Comparison of ENCODE assay signal across 8 mouse cellular contexts in genomic region chr7:45433835-45434202, GRCm38 (mm10). TPM values are rescaled to one million over a fixed set of nuclear protein-coding genes. Genes with fewer than 3 reads are reported as not detected.
DNase-seq lines count a peak whose midpoint lies in the region; ATAC-seq and TF ChIP-seq lines count a peak whose summit lies in the region.

No protein-coding gene starts in this region.

- H3K4me3 ChIP-seq in heart, embryonic 15.5 days: peak overlapping the region; percentile 80
- H3K4me3 ChIP-seq in bone marrow, adult 2 months (replicated peaks; ENCODE audit: control insufficient read depth, low read depth, low read length): peak overlapping the region; percentile 73
- peak overlapping the region; percentile 91 for H3K4me3 ChIP-seq in hindbrain, embryonic 11.5 days (ENCODE audit: low read depth, low read length)
- H3K4me3 ChIP-seq in midbrain, embryonic 11.5 days (ENCODE audit: low read depth, low read length): peak overlapping the region; percentile 59

- no peaks in the 10 kb centered on the region for H3K9me3 ChIP-seq in heart, embryonic 15.5 days (replicated peaks)
- no peaks in the 10 kb centered on the region for H3K9me3 ChIP-seq in hindbrain, embryonic 11.5 days (ENCODE audit: control insufficient read depth, low read length)
- no peaks in the 10 kb centered on the region for H3K9me3 ChIP-seq in midbrain, embryonic 11.5 days (ENCODE audit: control insufficient read depth, low read length)

- H3K27me3 ChIP-seq in heart, embryonic 15.5 days: no peaks in the 10 kb centered on the region
- no peaks in the 10 kb centered on the region for H3K27me3 ChIP-seq in hindbrain, embryonic 11.5 days (ENCODE audit: control insufficient read depth, insufficient read depth, low read length)
- H3K27me3 ChIP-seq in midbrain, embryonic 11.5 days (ENCODE audit: control insufficient read depth, insufficient read depth, low read length): no peaks in the 10 kb centered on the region

- 0% methylated on average over 7 of the region's 7 CpGs for WGBS in heart, embryonic 15.5 days
- WGBS in bone marrow, adult 2 months: 2% methylated on average over 7 of the region's 7 CpGs
- WGBS in hindbrain, embryonic 11.5 days: 1% methylated on average over 7 of the region's 7 CpGs
- 2% methylated on average over 7 of the region's 7 CpGs for WGBS in midbrain, embryonic 11.5 days

- no peak for TF ChIP-seq CTCF in bone marrow, adult 2 months (IDR thresholded peaks at IDR 0.05; ENCODE audit: control insufficient read depth, insufficient read depth, low read length)

- peaks cover 28% of the 10 kb centered on the region for H3K36me3 ChIP-seq in heart, embryonic 15.5 days
- H3K36me3 ChIP-seq in hindbrain, embryonic 11.5 days (ENCODE audit: control insufficient read depth, insufficient read depth, low read length): peaks cover 6% of the 10 kb centered on the region
- peaks cover 4% of the 10 kb centered on the region; the same call in 1 of the 2 replicates for H3K36me3 ChIP-seq in midbrain, embryonic 11.5 days (ENCODE audit: control insufficient read depth, insufficient read depth, low read length)

- no peak for DNase-seq in heart, adult 8-10 months (ENCODE audit: low spot score)
- DNase-seq in hindbrain, embryonic 11.5 days (ENCODE audit: low spot score): no peak
- DNase-seq in midbrain, embryonic 11.5 days (ENCODE audit: low spot score, missing footprints): no peak
- no peak for DNase-seq in layer of hippocampus, postnatal 36 days
- no peak for DNase-seq in cerebellum, postnatal 36 days
- DNase-seq in cerebellum, adult 11-12 months: no peak

- H3K4me1 ChIP-seq in heart, embryonic 15.5 days (replicated peaks): peaks cover 44% of the 10 kb centered on the region
- peaks cover 8% of the 10 kb centered on the region; the same call in 1 of the 2 replicates for H3K4me1 ChIP-seq in bone marrow, adult 2 months (ENCODE audit: control insufficient read depth, insufficient read depth, low read length)
- peaks cover 15% of the 10 kb centered on the region for H3K4me1 ChIP-seq in hindbrain, embryonic 11.5 days (replicated peaks; ENCODE audit: control insufficient read depth, insufficient read depth, low read length)
- peaks cover 31% of the 10 kb centered on the region for H3K4me1 ChIP-seq in midbrain, embryonic 11.5 days (ENCODE audit: control insufficient read depth, insufficient read depth, low read length)

- peak overlapping the region; percentile 94 for H3K4me2 ChIP-seq in heart, embryonic 15.5 days
- peak overlapping the region; percentile 91 for H3K4me2 ChIP-seq in hindbrain, embryonic 11.5 days (replicated peaks; ENCODE audit: low read depth, low read length)
- peak overlapping the region; percentile 91 for H3K4me2 ChIP-seq in midbrain, embryonic 11.5 days

- TF ChIP-seq POLR2A in bone marrow, adult 2 months (IDR thresholded peaks at IDR 0.05; ENCODE audit: borderline replicate concordance, control insufficient read depth, low read depth, low read length): no peak

- H3K27ac ChIP-seq in heart, embryonic 15.5 days: peak overlapping the region; percentile 91
- H3K27ac ChIP-seq in bone marrow, adult 2 months (ENCODE audit: control insufficient read depth, insufficient read depth, low read depth, low read length, poor library complexity): peak overlapping the region; percentile 45
- H3K27ac ChIP-seq in hindbrain, embryonic 11.5 days (ENCODE audit: low read depth, low read length): no peak overlapping the region
- no peak overlapping the region for H3K27ac ChIP-seq in midbrain, embryonic 11.5 days (ENCODE audit: low read depth, low read length)

- H3K9ac ChIP-seq in heart, embryonic 15.5 days: peak overlapping the region; percentile 81
- peak overlapping the region; percentile 81 for H3K9ac ChIP-seq in hindbrain, embryonic 11.5 days (ENCODE audit: low read depth, low read length)
- H3K9ac ChIP-seq in midbrain, embryonic 11.5 days (ENCODE audit: low read length): peak overlapping the region; percentile 74

- no peak for ATAC-seq in heart, embryonic 15.5 days (replicated peaks; ENCODE audit: insufficient number of reproducible peaks, insufficient read depth, low FRiP score, low read depth)
- ATAC-seq in hindbrain, embryonic 11.5 days (ENCODE audit: low FRiP score): no peak
- ATAC-seq in midbrain, embryonic 11.5 days (ENCODE audit: low FRiP score): no peak

RNA-seq across cellular contexts. Expression of gene Gys1, which starts 0.8 kb away (rescaled TPM):
- polyA plus RNA-seq in heart, embryonic 15.5 days (2015; fragmentation: Nextera tagmentation; extraction: Ambion mirVana): 111 and 113 TPM in 2 replicates
- 100 to 1,000 TPM; 106 to 122 (median 112) TPM for total RNA-seq in heart, adult 8-10 months (2022)
- 11.3 and 17.4 TPM in 2 replicates for polyA plus RNA-seq in bone marrow, adult 2 months (2011; ENCODE audit: insufficient read depth, insufficient read length, low replicate concordance, missing spikeins)
- 29.2 and 30.6 TPM in 2 replicates for polyA plus RNA-seq in hindbrain, embryonic 11.5 days (2014; fragmentation: Nextera tagmentation; extraction: Ambion mirVana)
- 26.5 and 26.8 TPM in 2 replicates for polyA plus RNA-seq in midbrain, embryonic 11.5 days (2014; fragmentation: Nextera tagmentation; extraction: Ambion mirVana)
- total RNA-seq in layer of hippocampus, postnatal 36 days (2021): 10 to 100 TPM; 14.5 to 18.6 TPM

RNA-seq across cellular contexts. Expression of gene Ruvbl2, which starts 4.1 kb away (rescaled TPM):
- 65.0 and 82.1 TPM in 2 replicates for polyA plus RNA-seq in heart, embryonic 15.5 days (2015; fragmentation: Nextera tagmentation; extraction: Ambion mirVana)
- 10 to 100 TPM; 23.1 to 31.5 (median 26.8) TPM for total RNA-seq in heart, adult 8-10 months (2022)
- 61.4 and 66.3 TPM in 2 replicates for polyA plus RNA-seq in bone marrow, adult 2 months (2011; ENCODE audit: insufficient read depth, insufficient read length, low replicate concordance, missing spikeins)
- 168 and 178 TPM in 2 replicates for polyA plus RNA-seq in hindbrain, embryonic 11.5 days (2014; fragmentation: Nextera tagmentation; extraction: Ambion mirVana)
- 168 and 171 TPM in 2 replicates for polyA plus RNA-seq in midbrain, embryonic 11.5 days (2014; fragmentation: Nextera tagmentation; extraction: Ambion mirVana)
- 10 to 100 TPM; 33.0 to 39.9 TPM for total RNA-seq in layer of hippocampus, postnatal 36 days (2021)

RNA-seq across cellular contexts. Expression of gene Lhb, which starts 13.2 kb away (rescaled TPM):
- not detected in 2 replicates for polyA plus RNA-seq in heart, embryonic 15.5 days (2015; fragmentation: Nextera tagmentation; extraction: Ambion mirVana)
- not detected for total RNA-seq in heart, adult 8-10 months (2022)
- not detected in 2 replicates for polyA plus RNA-seq in bone marrow, adult 2 months (2011; ENCODE audit: insufficient read depth, insufficient read length, low replicate concordance, missing spikeins)
- polyA plus RNA-seq in hindbrain, embryonic 11.5 days (2014; fragmentation: Nextera tagmentation; extraction: Ambion mirVana): 0.47 TPM in 1 of 2 replicates, not detected in the other
- not detected in 2 replicates for polyA plus RNA-seq in midbrain, embryonic 11.5 days (2014; fragmentation: Nextera tagmentation; extraction: Ambion mirVana)
- not detected for total RNA-seq in layer of hippocampus, postnatal 36 days (2021)

RNA-seq across cellular contexts. Expression of gene Ntf5, which starts 20.3 kb away (rescaled TPM):
- 0.81 and 1.6 TPM in 2 replicates for polyA plus RNA-seq in heart, embryonic 15.5 days (2015; fragmentation: Nextera tagmentation; extraction: Ambion mirVana)
- total RNA-seq in heart, adult 8-10 months (2022): under 1 TPM; 0.30 to 0.50 (median 0.36) TPM
- polyA plus RNA-seq in bone marrow, adult 2 months (2011; ENCODE audit: insufficient read depth, insufficient read length, low replicate concordance, missing spikeins): 1.8 TPM in 1 of 2 replicates, not detected in the other
- 0.99 and 1.2 TPM in 2 replicates for polyA plus RNA-seq in hindbrain, embryonic 11.5 days (2014; fragmentation: Nextera tagmentation; extraction: Ambion mirVana)
- polyA plus RNA-seq in midbrain, embryonic 11.5 days (2014; fragmentation: Nextera tagmentation; extraction: Ambion mirVana): 0.23 and 0.44 TPM in 2 replicates
- under 1 TPM; 0.17 to 0.18 TPM for total RNA-seq in layer of hippocampus, postnatal 36 days (2021)

RNA-seq across cellular contexts. Expression of gene Ftl1, which starts 25.9 kb away (rescaled TPM):
- polyA plus RNA-seq in heart, embryonic 15.5 days (2015; fragmentation: Nextera tagmentation; extraction: Ambion mirVana): 3,328 and 3,965 TPM in 2 replicates
- total RNA-seq in heart, adult 8-10 months (2022): 100 to 1,000 TPM; 164 to 329 (median 254) TPM
- 2,067 and 2,131 TPM in 2 replicates for polyA plus RNA-seq in bone marrow, adult 2 months (2011; ENCODE audit: insufficient read depth, insufficient read length, low replicate concordance, missing spikeins)
- polyA plus RNA-seq in hindbrain, embryonic 11.5 days (2014; fragmentation: Nextera tagmentation; extraction: Ambion mirVana): 5,748 and 5,943 TPM in 2 replicates
- polyA plus RNA-seq in midbrain, embryonic 11.5 days (2014; fragmentation: Nextera tagmentation; extraction: Ambion mirVana): 5,242 and 5,528 TPM in 2 replicates
- total RNA-seq in layer of hippocampus, postnatal 36 days (2021): 100 to 1,000 TPM; 187 to 197 TPM

Comparison
In these comparisons a context has a peak if more than half of its experiments do, and no peak if none do; other contexts are left out.
1. H3K27ac ChIP-seq: peak in heart, embryonic 15.5 days (single experiment) and bone marrow, adult 2 months (single experiment); none in hindbrain, embryonic 11.5 days (single experiment) and midbrain, embryonic 11.5 days (single experiment).
2. Peak in every context shown above with its lines, with median percentiles within 50 percentile points of each other: H3K4me2 ChIP-seq, H3K4me3 ChIP-seq and H3K9ac ChIP-seq.